Mouse (Mus musculus): Measurements from ENCODE around the gene Tfap2c.
A peak's percentile ranks its signal among the peaks of the same experiment; 100 is the strongest.

Gene Tfap2c

GRCm38 (mm10) chr2:172549371-172550155 is at the start of gene Tfap2c:
Gene Tfap2c, plus strand, starts transcription at chr2:172549593.
- DNase-seq (ENCODE audit: low read depth), result no peak

- DNase-seq (ENCODE audit: low read depth), result no peak
Observed at GRCm38 (mm10) chr2:172500752-172501316, 48.6 kb upstream of the Tfap2c start.

- DNase-seq (ENCODE audit: low read depth), result peak; percentile 58
Observed at GRCm38 (mm10) chr2:172501341-172501740, 48.1 kb upstream of the Tfap2c start.

- no peak for DNase-seq (ENCODE audit: low read depth)
Observed at GRCm38 (mm10) chr2:172502168-172502567, 47.2 kb upstream of the Tfap2c start.

GRCm38 (mm10) chr2:172506121-172506520 is 43.3 kb upstream of the Tfap2c start:
- no peak for DNase-seq (ENCODE audit: low read depth)

- DNase-seq (ENCODE audit: low read depth), result no peak
Observed at GRCm38 (mm10) chr2:172510056-172510712, 39.2 kb upstream of the Tfap2c start.

GRCm38 (mm10) chr2:172510899-172511298 is 38.5 kb upstream of the Tfap2c start:
- no peak for DNase-seq (ENCODE audit: low read depth)

- no peak for DNase-seq (ENCODE audit: low read depth)
Observed at GRCm38 (mm10) chr2:172516407-172516992, 32.9 kb upstream of the Tfap2c start.

- DNase-seq (ENCODE audit: low read depth), result no peak
Observed at GRCm38 (mm10) chr2:172520616-172521371, 28.6 kb upstream of the Tfap2c start.

- DNase-seq (ENCODE audit: low read depth), result no peak
Observed at GRCm38 (mm10) chr2:172522528-172522927, 26.9 kb upstream of the Tfap2c start.

- DNase-seq (ENCODE audit: low read depth), result no peak
Observed at GRCm38 (mm10) chr2:172527175-172527574, 22.2 kb upstream of the Tfap2c start.

- no peak for DNase-seq (ENCODE audit: low read depth)
Observed at GRCm38 (mm10) chr2:172543987-172544386, 5.4 kb upstream of the Tfap2c start.

GRCm38 (mm10) chr2:172544601-172545127 is 4.7 kb upstream of the Tfap2c start:
- DNase-seq (ENCODE audit: low read depth), result no peak

GRCm38 (mm10) chr2:172545592-172546235 is 3.7 kb upstream of the Tfap2c start:
- no peak for DNase-seq (ENCODE audit: low read depth)

- DNase-seq (ENCODE audit: low read depth), result no peak
Observed at GRCm38 (mm10) chr2:172546551-172546950, 2.8 kb upstream of the Tfap2c start.

GRCm38 (mm10) chr2:172547116-172547515 is 2.3 kb upstream of the Tfap2c start:
- DNase-seq (ENCODE audit: low read depth), result no peak

GRCm38 (mm10) chr2:172547807-172548586 is 1.4 kb upstream of the Tfap2c start:
- DNase-seq (ENCODE audit: low read depth), result no peak

GRCm38 (mm10) chr2:172548672-172549255 is 629 bp upstream of the Tfap2c start:
- DNase-seq (ENCODE audit: low read depth), result no peak

GRCm38 (mm10) chr2:172550364-172551080 is 1.1 kb downstream of the Tfap2c start:
- no peak for DNase-seq (ENCODE audit: low read depth)
